Mouse (Mus musculus): Measurements from ENCODE around the gene Phlda2.

Gene Phlda2

GRCm38 (mm10) chr7:143462516-143462915, 40.4 kb downstream of the Phlda2 start:
- DNase-seq (ENCODE audit: low read depth, low spot score): no peak

GRCm38 (mm10) chr7:143461920-143462319, 41.0 kb downstream of the Phlda2 start:
- no peak for DNase-seq (ENCODE audit: low read depth, low spot score)

GRCm38 (mm10) chr7:143461294-143461870, 41.6 kb downstream of the Phlda2 start:
- no peak for DNase-seq (ENCODE audit: low read depth, low spot score)

- no peak for DNase-seq (ENCODE audit: low read depth, low spot score)
Observed at GRCm38 (mm10) chr7:143460874-143461273, 42.1 kb downstream of the Phlda2 start, which contains the start of gene Cdkn1c. Gene Cdkn1c (minus strand): TSS chr7:143461050.

- no peak for DNase-seq (ENCODE audit: low read depth, low spot score)
Observed at GRCm38 (mm10) chr7:143460217-143460834, 42.6 kb downstream of the Phlda2 start.

- no peak for DNase-seq (ENCODE audit: low read depth, low spot score)
Observed at GRCm38 (mm10) chr7:143459332-143460211, 43.4 kb downstream of the Phlda2 start.

GRCm38 (mm10) chr7:143458963-143459331, 44.0 kb downstream of the Phlda2 start:
- DNase-seq (ENCODE audit: low read depth, low spot score): no peak
